Mouse (Mus musculus) ES-E14 (cell line): ENCODE results near the gene Cmip. TPM values are rescaled to one million over a fixed set of nuclear protein-coding genes. Genes with fewer than 3 reads are reported as not detected.

Source experiments
- DNase-seq: peaks from one replicate; pipeline ENCODE4 v3.0.0-alpha.2; 2013; ENCODE audit warnings: low read depth, low spot score
- H3K27ac ChIP-seq: 2 replicates; pipeline ENCODE4 v1.5.1; 2012; ENCODE audit warnings: low read depth, mild to moderate bottlenecking, low read length, moderate library complexity, mixed read lengths; ENCODE audit not compliant: poor library complexity, insufficient read depth, severe bottlenecking
- H3K36me3 ChIP-seq: 2 replicates; pipeline ENCODE4 v1.6.1; 2012; ENCODE audit warnings: mild to moderate bottlenecking, low read length, moderate library complexity, mixed read lengths; ENCODE audit not compliant: control insufficient read depth, poor library complexity, insufficient read depth, severe bottlenecking
- H3K4me1 ChIP-seq, 2 experiments: fragments of 150-350 bp in 1 of 2; sonication (generic) in 1 of 2; 2 replicates each; pipeline ENCODE4 v1.6.1; 2012; ENCODE audit warnings: low read length in 2 of 2, mild to moderate bottlenecking in 1 of 2, mixed read lengths in 1 of 2; ENCODE audit not compliant: control insufficient read depth in 2 of 2, insufficient read depth in 2 of 2, poor library complexity in 1 of 2
- H3K4me3 ChIP-seq, 2 experiments: fragments of 150-350 bp in 1 of 2; sonication (generic) in 1 of 2; 2 replicates each; pipeline ENCODE4 v1.5.1; 2012; ENCODE audit warnings: low read length in 2 of 2, low read depth in 1 of 2, mild to moderate bottlenecking in 1 of 2, mixed read lengths in 1 of 2; ENCODE audit not compliant: insufficient read depth in 1 of 2, poor library complexity in 1 of 2, severe bottlenecking in 1 of 2
- H3K9ac ChIP-seq: 2 replicates; pipeline ENCODE4 v1.6.1; 2012; ENCODE audit warnings: low read depth, mild to moderate bottlenecking, low read length, mixed read lengths; ENCODE audit not compliant: poor library complexity, insufficient read depth, severe bottlenecking
- H3K9me3 ChIP-seq: fragments of 150-350 bp; sonication (generic); 2 replicates; pipeline ENCODE4 v1.6.1; 2012; ENCODE audit warnings: low read depth, mild to moderate bottlenecking, low read length; ENCODE audit not compliant: control insufficient read depth, insufficient read depth
- CHD2 ChIP-seq: IDR thresholded peaks from 2 replicates; pipeline ENCODE4 v1.6.1; 2014; ENCODE audit warnings: mild to moderate bottlenecking, low read depth, low read length, inconsistent platforms
- HCFC1 ChIP-seq: IDR thresholded peaks from 2 replicates; pipeline ENCODE4 v1.6.1; 2012; ENCODE audit warnings: low read length, inconsistent platforms, borderline replicate concordance; ENCODE audit not compliant: insufficient read depth
- MAFK ChIP-seq: IDR thresholded peaks from 2 replicates; pipeline ENCODE4 v1.6.1; 2014; ENCODE audit warnings: mild to moderate bottlenecking, low read depth, low read length, inconsistent platforms; ENCODE audit not compliant: insufficient read depth
- ZC3H11A ChIP-seq: IDR thresholded peaks from 2 replicates; pipeline ENCODE4 v1.6.1; 2012; ENCODE audit warnings: low read depth, mild to moderate bottlenecking, inconsistent platforms, low read length, borderline replicate concordance
- ZNF384 ChIP-seq: IDR thresholded peaks from 2 replicates; pipeline ENCODE4 v1.6.1; 2012; ENCODE audit warnings: low read depth, low read length, inconsistent platforms
- in situ Hi-C, 2 experiments: fragments of 600-800 bp; cut with MboI; formaldehyde crosslinking; loops; one replicate each; pipeline ENCODE4 v1.15.1; 2025; ENCODE audit warnings: low sequenced_read_pairs in 2 of 2, inconsistent platforms in 1 of 2; ENCODE audit not compliant: unreplicated experiment in 2 of 2
- total RNA-seq: library from RNA; depleted of rRNA; stranded (reverse); fragments of 300-350 nt; gene quantifications from 2 replicates; pipeline ENCODE4 v1.2.3, GENCODE M21; 2012

Cmip gene
- total RNA-seq, 1 experiment = 26.3 TPM

DNA sequence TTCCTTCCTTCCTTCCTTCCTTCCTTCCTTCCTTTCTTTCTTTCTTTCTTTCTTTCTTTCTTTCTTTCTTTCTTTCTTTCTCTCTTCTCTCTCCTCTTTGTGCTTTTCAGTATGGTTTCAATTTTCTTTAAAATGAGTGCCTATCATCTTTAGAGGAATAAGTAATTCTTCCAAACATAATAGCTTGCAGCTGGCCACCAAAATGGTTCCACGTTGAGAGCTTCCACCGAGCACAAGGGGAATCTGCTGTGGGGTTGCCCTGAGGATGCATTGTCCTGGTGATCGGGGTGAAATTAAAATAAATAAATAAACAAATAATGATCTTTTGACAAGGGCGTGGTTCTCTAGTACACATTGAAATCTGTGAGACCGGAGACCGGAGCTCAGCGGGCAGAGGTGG, 152.2 kb downstream of the Cmip start:
- H3K9ac ChIP-seq = no peak overlapping the region
- H3K9me3 ChIP-seq = no peaks in the 10 kb centered on the region
- H3K36me3 ChIP-seq = peaks cover 5% of the 10 kb centered on the region; the same call in 1 of the 2 replicates
- no peak for DNase-seq
- H3K27ac ChIP-seq = no peak overlapping the region
- no peak overlapping the region for H3K4me3 ChIP-seq
- in situ Hi-C loops = no loop called here
- H3K4me1 ChIP-seq = peaks cover 10 to 14% of the 10 kb centered on the region in 2 experiments
- TF ChIP-seq ZC3H11A (no peak), HCFC1 (no peak), MAFK (no peak)

DNA sequence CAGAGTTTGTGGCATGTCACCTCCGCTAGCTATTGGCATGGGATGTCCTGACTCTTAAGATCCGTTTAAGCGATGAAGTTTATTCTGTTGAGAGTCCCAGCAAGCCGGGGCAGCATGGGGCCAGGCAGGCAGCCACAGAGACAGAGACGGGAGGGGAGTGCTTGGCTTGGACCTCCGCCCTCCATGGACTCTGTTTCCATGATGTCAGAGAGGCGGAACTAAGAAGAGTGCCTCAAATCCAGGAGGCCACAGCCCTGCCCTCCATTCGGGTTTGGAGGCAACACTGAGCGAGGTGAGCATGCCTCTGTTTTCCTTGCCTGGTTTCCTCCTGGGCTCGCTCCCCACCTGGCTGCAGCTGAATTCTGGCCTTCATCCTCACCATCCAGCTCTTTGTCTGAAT, 153.5 kb downstream of the Cmip start:
- in situ Hi-C loops = no loop called here
- Histone ChIP-seq H3K27ac (no peak overlapping the region), H3K4me3 (peak overlapping the region in 1 of 2 experiments; percentile 7; a peak in 1 of 4 replicates), H3K9ac (peak overlapping the region; percentile 26; the same call in 1 of the 2 replicates), H3K36me3 (peaks cover 6% of the 10 kb centered on the region; the same call in 1 of the 2 replicates), H3K4me1 (peaks cover 10 to 14% of the 10 kb centered on the region in 2 experiments), H3K9me3 (no peaks in the 10 kb centered on the region)
- DNase-seq = no peak
- TF ChIP-seq ZNF384 (no peak), MAFK (no peak), ZC3H11A (no peak), CHD2 (no peak), HCFC1 (no peak)

DNA sequence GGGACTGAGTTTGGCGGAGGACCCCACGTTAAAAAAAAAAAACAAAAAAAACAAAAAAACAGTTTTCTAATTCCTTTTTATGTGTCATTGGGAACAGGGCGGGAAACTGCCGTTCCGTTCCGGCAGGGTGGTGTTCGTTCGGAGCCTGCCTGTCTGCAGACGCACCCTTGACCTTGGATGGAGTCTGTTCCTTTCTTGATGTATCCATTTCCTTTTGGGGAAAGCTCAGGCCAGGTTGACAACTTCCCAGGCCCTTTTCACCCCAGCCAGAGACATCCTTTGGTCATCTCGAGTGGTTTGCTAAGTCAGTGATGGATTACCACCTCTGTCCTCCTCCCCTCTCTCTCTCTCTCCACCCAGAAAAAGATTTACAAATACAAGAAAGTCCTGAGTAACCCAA, 154.0 kb downstream of the Cmip start:
- Histone ChIP-seq H3K4me3 (peak overlapping the region in 1 of 2 experiments; percentile 7; a peak in 1 of 4 replicates), H3K36me3 (peaks cover 8% of the 10 kb centered on the region; the same call in 1 of the 2 replicates), H3K9me3 (no peaks in the 10 kb centered on the region), H3K4me1 (peaks cover 10 to 12% of the 10 kb centered on the region in 2 experiments), H3K27ac (no peak overlapping the region), H3K9ac (no peak overlapping the region; the same call in 1 of the 2 replicates)
- in situ Hi-C loops = no loop called here
- no peak for DNase-seq
- TF ChIP-seq ZNF384 (no peak), CHD2 (no peak)

DNA sequence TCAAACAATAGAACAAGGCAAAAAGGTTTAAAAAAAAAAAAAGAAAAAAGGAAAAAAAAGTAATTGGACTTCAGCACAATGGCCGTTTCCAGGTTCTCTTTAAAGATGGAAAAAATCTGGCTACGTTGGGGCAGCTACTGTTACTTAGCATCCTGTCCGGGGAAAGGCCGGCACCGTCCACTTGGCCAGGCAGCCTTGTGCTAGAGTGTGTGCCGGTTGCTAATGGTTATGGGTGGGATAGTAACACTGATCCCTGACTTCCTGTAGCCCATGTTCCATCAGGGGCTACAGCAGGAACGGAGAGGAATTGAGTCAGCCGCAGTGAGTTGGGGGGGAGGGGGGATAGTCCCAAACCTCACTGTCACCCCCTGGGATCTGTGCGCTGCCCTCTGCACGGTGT, 155.4 kb downstream of the Cmip start:
- peaks cover 12% of the 10 kb centered on the region; the same call in 1 of the 2 replicates for H3K36me3 ChIP-seq
- TF ChIP-seq ZNF384 (no peak), HCFC1 (no peak), CHD2 (no peak), ZC3H11A (no peak), MAFK (no peak)
- H3K9ac ChIP-seq = no peak overlapping the region
- no peak overlapping the region for H3K4me3 ChIP-seq
- H3K9me3 ChIP-seq = no peaks in the 10 kb centered on the region
- in situ Hi-C loops = no loop called here
- peaks cover 10 to 12% of the 10 kb centered on the region in 2 experiments for H3K4me1 ChIP-seq
- H3K27ac ChIP-seq = no peak overlapping the region
- DNase-seq = no peak

DNA sequence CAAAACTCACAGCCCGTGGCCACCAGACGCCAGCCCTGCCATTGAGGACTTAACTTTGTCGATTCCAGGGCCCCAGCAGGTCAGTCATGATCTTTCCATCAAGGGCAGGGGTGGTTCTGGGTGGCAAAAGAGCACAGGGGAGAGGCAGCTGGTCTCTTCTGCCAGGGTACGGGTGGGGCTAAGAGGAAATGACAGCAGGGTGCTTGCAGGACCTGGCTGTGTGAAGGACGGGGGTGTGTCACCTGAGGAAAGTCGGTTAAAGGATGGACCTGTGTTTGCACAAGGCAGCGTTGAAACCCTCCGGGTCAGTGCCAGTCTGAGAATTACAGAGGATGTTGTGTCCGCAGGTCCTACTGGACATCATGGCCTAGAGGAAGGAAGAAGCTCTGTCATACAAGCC, 161.0 kb downstream of the Cmip start:
- Histone ChIP-seq H3K36me3 (peaks cover 15% of the 10 kb centered on the region), H3K9ac (no peak overlapping the region), H3K9me3 (no peaks in the 10 kb centered on the region), H3K27ac (no peak overlapping the region), H3K4me3 (no peak overlapping the region), H3K4me1 (no peaks in the 10 kb centered on the region)
- TF ChIP-seq CHD2 (no peak), ZC3H11A (no peak), ZNF384 (no peak)
- DNase-seq = no peak
- in situ Hi-C loops = no loop called here
